Mouse (Mus musculus) cerebellum, adult 2 months (tissue): ENCODE results near the gene Ssbp3. TPM values are rescaled to one million over a fixed set of nuclear protein-coding genes. Genes with fewer than 3 reads are reported as not detected.

Experiments
- DNase-seq, 2 experiments: peaks; one replicate each; pipeline ENCODE4 v3.0.0; 2021
- H3K27ac ChIP-seq: fragments of 200-500 bp; 2 replicates; pipeline ENCODE4 v1.5.1; 2012; ENCODE audit warnings: low read length, control low read depth, inconsistent platforms; ENCODE audit not compliant: insufficient read depth
- H3K27me3 ChIP-seq: fragments of 200-500 bp; 2 replicates; pipeline ENCODE4 v1.6.1; 2012; ENCODE audit warnings: inconsistent platforms, mild to moderate bottlenecking, low read length, moderate library complexity; ENCODE audit not compliant: control insufficient read depth, insufficient read depth
- H3K4me1 ChIP-seq: fragments of 200-500 bp; 2 replicates; pipeline ENCODE4 v1.6.1; 2011; ENCODE audit warnings: low read length; ENCODE audit not compliant: control insufficient read depth, insufficient read depth
- H3K4me3 ChIP-seq: fragments of 200-500 bp; replicated peaks from 2 replicates; pipeline ENCODE3; 2011; ENCODE audit warnings: mild to moderate bottlenecking, low read depth, low read length, control low read depth; ENCODE audit not compliant: insufficient read depth
- CTCF ChIP-seq: fragments of 200-500 bp; IDR thresholded peaks from 2 replicates; pipeline ENCODE4 v1.5.1; 2011; ENCODE audit warnings: low read depth, mild to moderate bottlenecking, control low read depth, low read length, moderate library complexity, borderline replicate concordance; ENCODE audit not compliant: insufficient read depth
- POLR2A ChIP-seq: fragments of 200-500 bp; IDR thresholded peaks from 2 replicates; pipeline ENCODE4 v1.6.1; 2011; ENCODE audit warnings: low read length, control low read depth, borderline replicate concordance; ENCODE audit not compliant: insufficient read depth
- WGBS: fragments of 180-500 bp; shearing (Covaris S2); methylation state at CpG from one replicate; pipeline ENCODE4 v1.1.7; 2018; 5-methylcytosine and 5-hydroxymethylcytosine counted together
- polyA plus RNA-seq: library from polyadenylated mRNA; depleted of rRNA; stranded (reverse); fragments of >200 nt; gene quantifications from 2 replicates; pipeline ENCODE4 v1.2.3, GENCODE M21; 2012; rRNA removed

The Ssbp3 gene
- polyA plus RNA-seq, 1 experiment: 126 TPM

DNA sequence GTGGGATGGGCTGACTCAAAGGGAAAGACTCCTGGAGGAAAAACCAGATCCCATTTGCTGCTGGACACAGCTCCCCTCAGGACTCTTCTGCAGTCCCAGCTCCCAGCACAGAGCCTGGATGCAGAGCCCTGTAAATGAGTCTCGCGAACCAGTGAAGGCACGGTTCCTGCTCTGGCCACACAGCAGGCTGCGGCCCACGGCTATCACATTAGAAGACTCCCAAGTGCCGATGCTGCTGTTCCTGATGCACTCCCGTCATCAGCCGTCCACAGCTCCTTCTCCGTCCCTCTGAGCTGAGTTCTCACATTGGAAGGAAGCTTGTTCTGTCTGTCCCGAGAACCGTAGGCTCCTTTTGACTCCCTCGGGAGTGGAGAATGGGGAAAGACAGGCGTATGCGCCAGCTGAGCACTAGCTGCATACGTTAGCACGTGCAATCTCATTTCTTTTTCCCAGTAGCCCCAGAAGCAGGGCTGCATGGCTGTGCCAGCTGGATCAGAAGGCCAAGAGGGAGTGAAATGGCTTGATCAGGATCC, 186.4 kb downstream of the Ssbp3 start, which contains the start of gene Cdcp2:
Gene Cdcp2 (plus strand): TSS at position 51 of the 533 bp plus-strand sequence.
- Histone ChIP-seq H3K27me3 (no peaks in the 10 kb centered on the region), H3K4me1 (peaks cover 5% of the 10 kb centered on the region; the same call in 1 of the 2 replicates), H3K4me3 (no peak within 1 kb of the TSS), H3K27ac (no peak within 1 kb of the TSS)
- DNase-seq: no peak
- WGBS: 86% methylated on average over 16 of the region's 16 CpGs
- TF ChIP-seq CTCF: no peak
- TF ChIP-seq POLR2A: no peak

DNA sequence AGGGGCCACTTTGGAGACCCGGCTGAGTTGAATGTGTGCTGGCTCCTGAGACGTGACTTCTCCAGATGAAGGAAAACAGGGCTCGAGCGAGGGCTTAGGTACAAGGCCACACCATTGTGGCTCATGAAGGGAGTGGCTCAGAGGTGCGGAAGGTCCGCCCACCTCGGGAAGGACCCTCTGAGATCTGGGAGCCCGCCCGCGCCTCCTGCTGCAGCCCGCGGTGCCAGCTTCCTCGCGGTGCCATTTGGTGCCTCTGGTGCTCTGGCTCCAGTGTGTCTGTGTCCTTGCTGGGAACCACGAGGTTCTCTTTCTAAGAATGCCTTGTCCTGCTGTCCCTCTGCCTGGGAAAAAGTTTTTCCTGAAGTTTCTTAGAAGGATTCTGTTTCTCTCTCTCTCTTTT, 187.4 kb downstream of the Ssbp3 start:
- no peaks in the 10 kb centered on the region for H3K27me3 ChIP-seq
- TF ChIP-seq CTCF: no peak
- no peak for TF ChIP-seq POLR2A
- no peak overlapping the region for H3K4me3 ChIP-seq
- no peak for DNase-seq
- peaks cover 5% of the 10 kb centered on the region; the same call in 1 of the 2 replicates for H3K4me1 ChIP-seq
- H3K27ac ChIP-seq: no peak overlapping the region
- 43% methylated on average over 15 of the region's 15 CpGs for WGBS

DNA sequence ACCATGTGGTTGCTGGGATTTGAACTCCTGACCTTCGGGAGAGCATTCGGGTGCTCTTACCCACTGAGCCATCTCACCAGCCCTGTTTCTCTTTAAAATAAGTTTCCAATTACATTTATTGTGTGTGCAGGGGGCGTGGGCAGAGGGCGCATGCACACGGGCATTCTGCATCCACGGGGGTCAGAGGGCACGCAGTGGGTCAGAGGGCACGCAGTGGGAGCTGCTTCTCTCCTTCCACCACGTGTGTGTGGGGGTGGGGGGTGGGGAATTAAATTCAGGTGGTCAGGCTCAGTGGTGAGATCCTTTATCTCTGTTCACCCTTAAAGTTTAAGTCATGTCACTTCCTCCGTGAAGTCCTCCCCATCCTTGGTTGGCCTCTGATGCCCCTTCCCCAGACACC, 187.9 kb downstream of the Ssbp3 start:
- H3K4me3 ChIP-seq: no peak overlapping the region
- 62% methylated on average over 10 of the region's 10 CpGs for WGBS
- no peak for TF ChIP-seq CTCF
- no peak overlapping the region for H3K27ac ChIP-seq
- no peak for DNase-seq
- H3K27me3 ChIP-seq: no peaks in the 10 kb centered on the region
- H3K4me1 ChIP-seq: peaks cover 5% of the 10 kb centered on the region; the same call in 1 of the 2 replicates

DNA sequence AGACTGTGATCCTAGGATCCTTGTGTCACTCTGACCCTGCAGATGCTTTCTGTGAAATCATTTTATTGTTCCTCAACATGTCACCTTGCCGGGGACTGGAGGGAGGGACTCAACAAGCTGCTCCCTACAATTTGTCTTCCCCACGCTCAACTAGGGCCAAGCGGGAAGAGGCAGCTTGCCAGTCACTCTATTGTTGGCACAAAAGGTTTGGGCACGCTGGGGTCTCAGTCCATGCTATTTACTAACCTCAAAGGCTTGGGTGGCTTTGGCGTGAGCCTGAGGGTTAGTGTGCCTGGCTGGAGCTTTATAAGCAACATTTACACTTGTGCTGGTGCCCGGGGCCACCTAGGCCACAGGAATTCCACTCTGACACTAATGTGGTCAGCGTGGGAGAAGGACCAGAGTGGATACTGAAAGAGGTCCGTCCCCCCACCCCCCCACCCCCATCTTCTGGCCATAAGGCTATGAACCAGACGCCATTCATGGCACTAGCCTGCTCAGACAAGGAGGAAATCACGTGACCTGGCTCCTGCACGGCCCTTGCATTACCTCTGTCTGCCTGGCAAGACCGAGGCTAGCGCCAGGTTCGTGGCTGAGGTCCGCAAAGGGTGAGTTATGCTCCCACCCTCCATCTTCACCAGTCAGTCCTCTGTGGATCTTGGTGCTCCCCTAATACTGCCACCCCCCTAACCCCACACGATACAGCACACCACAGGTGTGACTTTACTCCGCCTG, 188.5 kb downstream of the Ssbp3 start:
- no peaks in the 10 kb centered on the region for H3K27me3 ChIP-seq
- TF ChIP-seq POLR2A (no peak), CTCF (no peak)
- no peak overlapping the region for H3K4me3 ChIP-seq
- no peak overlapping the region for H3K27ac ChIP-seq
- H3K4me1 ChIP-seq: peaks cover 5% of the 10 kb centered on the region; the same call in 1 of the 2 replicates
- DNase-seq: no peak
- 55% methylated on average over 17 of the region's 17 CpGs for WGBS

Other genes with a start within 250 kb of the Ssbp3 start
- 127 and 137 TPM in 2 replicates for gene Ttc4, start 231.8 kb upstream of the Ssbp3 start, polyA plus RNA-seq
- gene Mroh7, start 179.8 kb upstream of the Ssbp3 start, polyA plus RNA-seq: 3.2 and 3.8 TPM in 2 replicates
- gene Fam151a, start 176.8 kb upstream of the Ssbp3 start, polyA plus RNA-seq: not detected in 2 replicates
- gene Acot11, start 105.7 kb upstream of the Ssbp3 start, polyA plus RNA-seq: 32.5 and 32.7 TPM in 2 replicates
- gene Mrpl37, start 156.2 kb downstream of the Ssbp3 start, polyA plus RNA-seq: 99.5 and 107 TPM in 2 replicates
- 5.5 and 5.7 TPM in 2 replicates for gene Cyb5rl, start 156.3 kb downstream of the Ssbp3 start, polyA plus RNA-seq
- not detected in 2 replicates for gene Cdcp2, start 186.2 kb downstream of the Ssbp3 start, polyA plus RNA-seq